Mouse (Mus musculus): Measurements from ENCODE around the gene Hpse. TPM values are rescaled to one million over a fixed set of nuclear protein-coding genes. Genes with fewer than 3 reads are reported as not detected.

Gene Hpse
- total RNA-seq, 4 experiments from 2014 or later = 0.66 to 1.5 (median 0.75) TPM

DNA sequence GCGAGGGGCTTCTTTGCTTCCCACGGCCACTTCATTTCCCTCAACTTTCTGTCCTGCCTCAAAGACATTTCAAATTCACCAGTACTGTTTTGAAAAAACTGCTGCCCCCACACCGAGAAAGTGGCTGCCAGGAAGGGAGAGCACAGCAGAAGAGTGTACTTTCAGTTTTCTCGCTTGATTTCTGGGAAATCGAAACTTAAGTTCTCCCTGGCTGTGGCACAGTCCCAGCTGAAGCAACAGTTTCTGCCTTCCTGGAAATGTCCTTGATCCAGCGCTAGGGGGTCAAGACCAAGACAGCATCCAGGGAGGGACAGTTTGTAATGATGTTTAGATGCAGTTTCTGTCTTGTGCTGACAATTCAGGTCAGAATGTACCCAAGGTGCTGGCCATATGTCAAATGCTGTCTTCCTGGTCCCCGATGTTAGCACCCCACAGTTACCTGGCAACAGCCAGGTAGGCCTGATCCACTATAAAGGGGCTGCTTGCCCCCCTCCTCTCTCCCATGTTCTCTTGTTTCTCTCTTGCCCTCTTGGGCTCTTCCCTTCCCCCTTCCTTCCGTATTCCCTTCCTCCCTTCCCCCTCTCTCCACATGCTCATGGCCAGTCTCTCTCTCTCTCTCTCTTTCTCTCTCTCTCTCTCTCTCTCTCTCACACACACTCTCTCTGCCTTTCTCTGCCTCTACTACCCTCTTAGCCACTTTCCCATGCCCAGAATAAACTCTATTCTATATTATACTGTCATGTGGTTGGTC lies 82.5 kb downstream of the Hpse start:
- peak; percentile 40 for DNase-seq

DNA sequence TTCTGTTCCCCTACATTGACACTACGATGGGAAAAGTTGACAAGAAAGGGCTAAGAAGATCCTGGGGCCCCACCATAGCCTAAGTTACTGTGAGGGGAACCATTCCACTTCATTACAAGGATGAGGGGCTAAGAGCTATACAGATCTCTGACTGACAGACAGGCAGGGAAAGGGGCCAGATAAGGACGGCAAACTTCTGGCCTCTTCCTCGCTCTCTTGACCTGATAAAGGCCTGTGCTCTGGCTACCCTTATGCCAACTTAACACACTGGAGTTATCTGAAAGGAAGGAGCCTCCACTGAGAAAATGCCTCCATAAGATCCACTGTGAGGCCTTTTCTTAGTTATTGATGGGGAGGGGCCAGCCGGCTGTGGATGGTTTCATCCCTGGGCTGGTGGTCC lies 83.6 kb downstream of the Hpse start:
- no peak for DNase-seq

DNA sequence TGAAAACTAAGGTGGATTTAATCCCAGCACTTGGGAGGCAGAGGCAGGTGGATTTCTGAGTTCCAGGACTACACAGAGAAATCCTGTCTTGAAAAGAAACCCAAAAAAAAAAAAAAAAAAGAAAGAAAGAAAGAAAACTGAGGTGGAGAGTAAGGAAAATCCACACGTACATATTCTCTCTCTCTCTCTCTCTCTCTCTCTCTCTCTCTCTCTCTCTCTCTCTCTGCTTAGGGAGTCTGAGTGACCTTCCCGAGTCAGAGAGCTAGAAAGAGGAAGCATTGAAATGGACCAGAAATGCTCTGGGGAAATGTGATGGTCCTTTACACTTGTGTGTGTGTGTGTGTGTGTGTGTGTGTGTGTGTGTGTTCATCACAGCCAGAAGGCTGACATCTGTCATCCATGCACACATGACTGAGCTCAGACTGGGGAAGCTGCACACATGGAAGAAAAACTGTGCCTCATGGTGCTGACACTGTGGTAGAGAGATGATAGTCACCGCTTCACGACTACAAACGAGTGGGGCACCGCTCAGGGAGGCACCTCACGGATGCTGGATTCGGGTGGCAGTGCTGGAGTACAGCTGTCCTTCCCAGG lies 84.5 kb downstream of the Hpse start:
- no peak for DNase-seq

DNA sequence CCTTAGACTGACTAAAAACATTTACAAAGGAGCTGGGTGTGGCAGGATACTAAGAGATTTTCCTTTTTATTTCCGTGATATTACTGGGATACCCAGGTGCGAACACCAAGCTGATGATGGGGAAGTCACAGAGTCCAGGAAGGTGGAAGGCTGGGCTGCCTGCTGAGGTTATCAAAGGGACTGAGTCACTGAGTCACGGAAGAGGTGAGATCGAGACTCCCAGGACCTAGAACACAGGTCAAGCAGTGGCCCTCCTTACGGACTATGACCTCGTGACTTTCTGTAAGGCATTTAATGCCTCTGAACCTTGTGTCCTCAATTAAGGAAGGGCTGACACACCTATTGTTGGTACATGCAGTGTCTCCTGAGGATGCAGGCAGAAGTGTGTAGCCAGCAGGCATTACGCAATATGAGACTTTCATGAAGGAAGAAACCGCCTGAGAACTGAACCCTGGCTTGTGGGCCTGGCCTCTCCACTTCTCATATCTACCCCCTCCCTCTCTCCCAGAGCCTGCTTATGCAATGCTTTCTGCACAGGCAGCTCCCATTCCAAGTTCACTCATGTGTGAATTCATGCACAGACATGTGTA lies 86.9 kb downstream of the Hpse start:
- peak; percentile 22 for DNase-seq

Other genes with a start within 250 kb of the Hpse start
- 10 to 100 TPM in 3 of 4 experiments, 1 to 10 TPM in 1; 9.6 to 14.9 (median 10.3) TPM for gene Lin54, start 219.1 kb downstream of the Hpse start, total RNA-seq (2022)
- 10 to 100 TPM; 77.6 to 83.4 (median 80.5) TPM for gene Cops4, start 201.4 kb downstream of the Hpse start, total RNA-seq (2022)
- gene Plac8, start 147.5 kb downstream of the Hpse start, total RNA-seq (2022) = 10 to 100 TPM in 2 of 4 experiments, 1 to 10 TPM in 2; 7.7 to 12.0 (median 10.2) TPM
- gene Coq2, start 44.6 kb downstream of the Hpse start, total RNA-seq (2022) = 10 to 100 TPM; 71.6 to 81.1 (median 77.9) TPM
- 10 to 100 TPM in 2 of 4 experiments, 1 to 10 TPM in 2; 6.2 to 17.2 (median 11.1) TPM for gene Helq, start 78.9 kb upstream of the Hpse start, total RNA-seq (2022)
- 10 to 100 TPM; 70.9 to 93.1 (median 80.5) TPM for gene Mrps18c, start 78.9 kb upstream of the Hpse start, total RNA-seq (2022)
- 10 to 100 TPM; 11.4 to 19.3 (median 15.4) TPM for gene Abraxas1, start 101.2 kb upstream of the Hpse start, total RNA-seq (2022)
- 10 to 100 TPM; 12.5 to 20.7 (median 15.4) TPM for gene Gpat3, start 126.0 kb upstream of the Hpse start, total RNA-seq (2022)